Mouse (Mus musculus): Measurements from ENCODE around the gene Brd3. TPM values are rescaled to one million over a fixed set of nuclear protein-coding genes. Genes with fewer than 3 reads are reported as not detected.

Brd3 gene
- total RNA-seq, 4 experiments from 2014 or later, result 87.2 to 97.9 (median 91.9) TPM

- no peak for DNase-seq
Observed at GRCm38 (mm10) chr2:27469991-27470355, 37.5 kb downstream of the Brd3 start.

GRCm38 (mm10) chr2:27469292-27469990 is 38.0 kb downstream of the Brd3 start:
- no peak for DNase-seq

GRCm38 (mm10) chr2:27462901-27463300 is 44.6 kb downstream of the Brd3 start:
- no peak for DNase-seq

GRCm38 (mm10) chr2:27461881-27462660 is 45.4 kb downstream of the Brd3 start:
- no peak for DNase-seq

GRCm38 (mm10) chr2:27460651-27461050 is 46.8 kb downstream of the Brd3 start:
- no peak for DNase-seq

- DNase-seq, result no peak
Observed at GRCm38 (mm10) chr2:27460163-27460562, 47.3 kb downstream of the Brd3 start.

- no peak for DNase-seq
Observed at GRCm38 (mm10) chr2:27459735-27460134, 47.7 kb downstream of the Brd3 start.

- peak; percentile 79 for DNase-seq
Observed at GRCm38 (mm10) chr2:27450226-27450625, 57.2 kb downstream of the Brd3 start.

- no peak for DNase-seq
Observed at GRCm38 (mm10) chr2:27447782-27448181, 59.7 kb downstream of the Brd3 start.

- DNase-seq, result peak; percentile 78
Observed at GRCm38 (mm10) chr2:27446812-27447211, 60.6 kb downstream of the Brd3 start.

GRCm38 (mm10) chr2:27445910-27446309 is 61.6 kb downstream of the Brd3 start:
- no peak for DNase-seq

GRCm38 (mm10) chr2:27443450-27443708 is 64.1 kb downstream of the Brd3 start:
- no peak for DNase-seq

- DNase-seq, result no peak
Observed at GRCm38 (mm10) chr2:27442708-27443449, 64.6 kb downstream of the Brd3 start.

- peak; percentile 97 for DNase-seq
Observed at GRCm38 (mm10) chr2:27441767-27442707, 65.4 kb downstream of the Brd3 start, which contains the start of gene Brd3os. TSS of gene Brd3os (plus strand) at chr2:27442324.

- DNase-seq, result no peak
Observed at GRCm38 (mm10) chr2:27438281-27438680, 69.2 kb downstream of the Brd3 start.

- no peak for DNase-seq
Observed at GRCm38 (mm10) chr2:27437876-27438275, 69.6 kb downstream of the Brd3 start.

GRCm38 (mm10) chr2:27432599-27432998 is 74.9 kb downstream of the Brd3 start:
- no peak for DNase-seq

GRCm38 (mm10) chr2:27430621-27431020 is 76.8 kb downstream of the Brd3 start:
- DNase-seq, result no peak

GRCm38 (mm10) chr2:27428071-27428470 is 79.4 kb downstream of the Brd3 start:
- peak; percentile 71 for DNase-seq

- peak; percentile 92 for DNase-seq
Observed at GRCm38 (mm10) chr2:27426855-27427457, 80.5 kb downstream of the Brd3 start, which contains the start of gene Vav2. TSS of gene Vav2 (minus strand) at chr2:27427033.

- peak; percentile 68 for DNase-seq
Observed at GRCm38 (mm10) chr2:27426406-27426854, 81.0 kb downstream of the Brd3 start.
